Mouse (Mus musculus) testis, adult 2 months (tissue): ENCODE results near the gene Pfkl.

Source experiments
- CTCF ChIP-seq: fragments of 200-500 bp; IDR thresholded peaks from 2 replicates; pipeline ENCODE4 v1.5.1; 2012; ENCODE audit warnings: low read depth, mild to moderate bottlenecking, inconsistent platforms, low read length, moderate library complexity; ENCODE audit not compliant: control insufficient read depth, insufficient read depth, insufficient replicate concordance
- POLR2A ChIP-seq: fragments of 200-500 bp; IDR thresholded peaks from 2 replicates; pipeline ENCODE4 v1.6.1; 2012; ENCODE audit warnings: low read depth, mild to moderate bottlenecking, inconsistent platforms, low read length, moderate library complexity; ENCODE audit not compliant: control insufficient read depth

DNA sequence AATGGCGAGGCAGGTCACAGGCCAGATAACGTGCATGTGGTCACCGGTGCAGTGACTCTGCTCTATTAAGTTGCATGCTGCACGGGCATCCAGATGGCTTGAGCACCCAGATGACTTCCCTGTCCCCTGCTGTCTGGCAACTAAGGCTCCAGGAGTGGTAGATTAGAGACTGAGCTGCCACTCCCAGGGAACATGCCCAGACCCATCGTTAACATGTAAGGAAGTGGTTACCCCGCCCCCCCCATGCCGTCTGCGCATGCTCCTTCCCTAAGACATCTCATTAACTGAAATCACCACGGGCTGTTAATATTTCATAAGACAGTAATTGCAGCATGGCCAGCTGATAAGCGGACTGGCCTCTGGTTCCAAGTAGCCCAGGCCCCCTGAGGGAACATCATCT, 38.7 kb downstream of the Pfkl start:
- TF ChIP-seq CTCF, result no peak
- no peak for TF ChIP-seq POLR2A
